Mouse (Mus musculus): ENCODE measurements around the gene Rmnd5a. TPM values are rescaled to one million over a fixed set of nuclear protein-coding genes. Genes with fewer than 3 reads are reported as not detected.
A peak's percentile ranks its signal among the peaks of the same experiment; 100 is the strongest.
"Not testable (repeated sequence)": the region's sequence is repeated elsewhere in the genome, so short reads cannot be mapped to it uniquely, and the experiment has no call there.

Rmnd5a gene
- total RNA-seq (2021), result 10 to 100 TPM; 65.8 to 72.8 TPM

- DNase-seq (ENCODE audit: low spot score), result peak; percentile 98
- intact Hi-C loops (cut with DNase I), result loop anchor here (1.0 to 2.0 kb wide), 3 partner anchors 54 to 192 kb away; partner anchors contain the start of genes Chmp3 and Kdm3a
Measured at GRCm38 (mm10) chr6:71440492-71441250, at the start of gene Rmnd5a. Gene Rmnd5a (minus strand): TSS chr6:71440637.

DNA sequence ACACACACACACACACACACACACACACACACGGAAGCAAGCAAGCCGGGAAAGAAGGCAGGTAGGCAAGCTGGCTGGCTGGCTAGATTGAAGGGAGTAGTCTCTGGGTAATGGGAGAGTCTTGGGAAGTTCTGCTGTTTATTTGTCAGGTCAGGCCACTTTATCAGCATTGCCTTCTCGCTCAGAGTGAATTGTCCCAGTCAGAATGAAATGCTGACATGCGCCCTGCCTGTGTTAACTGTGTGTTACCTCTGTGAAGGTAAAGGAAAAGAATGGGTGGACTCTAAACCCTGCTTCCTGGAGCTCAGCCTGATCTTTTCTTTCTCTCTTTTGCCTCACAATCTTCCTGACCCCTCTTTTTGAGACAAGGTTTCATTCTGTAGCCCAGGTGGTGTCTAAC lies 47.5 kb upstream of the Rmnd5a start:
- no peak for DNase-seq (ENCODE audit: low spot score)
- intact Hi-C loops (cut with DNase I), result no loop called here

DNA sequence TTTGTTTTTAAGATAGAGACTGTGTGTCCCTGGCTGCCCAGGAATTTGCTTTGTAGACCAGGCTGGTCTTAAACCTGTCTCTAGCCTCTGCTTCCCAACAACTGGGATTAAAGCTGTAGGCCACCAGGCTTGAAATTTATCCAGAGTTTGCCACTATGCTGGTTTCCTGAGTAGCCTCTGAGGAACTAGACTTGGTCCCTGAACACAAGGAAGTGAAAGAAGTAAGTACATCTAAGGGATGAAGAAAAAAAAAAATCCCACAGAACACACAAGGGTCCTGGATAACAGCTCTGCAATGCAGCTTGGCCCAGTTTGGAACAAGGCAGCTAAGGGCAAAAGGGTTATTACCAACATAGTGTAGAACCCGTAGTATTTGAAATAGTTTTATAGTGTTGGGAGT lies 46.4 kb upstream of the Rmnd5a start:
- intact Hi-C loops (cut with DNase I), result no loop called here

GRCm38 (mm10) chr6:71486226-71486625 lies 45.8 kb upstream of the Rmnd5a start:
- DNase-seq (ENCODE audit: low spot score), result no peak
- intact Hi-C loops (cut with DNase I), result no loop called here

More for the DNA sequence above, 46.4 kb upstream of the Rmnd5a start:
- no peak for DNase-seq (ENCODE audit: low spot score)

DNA sequence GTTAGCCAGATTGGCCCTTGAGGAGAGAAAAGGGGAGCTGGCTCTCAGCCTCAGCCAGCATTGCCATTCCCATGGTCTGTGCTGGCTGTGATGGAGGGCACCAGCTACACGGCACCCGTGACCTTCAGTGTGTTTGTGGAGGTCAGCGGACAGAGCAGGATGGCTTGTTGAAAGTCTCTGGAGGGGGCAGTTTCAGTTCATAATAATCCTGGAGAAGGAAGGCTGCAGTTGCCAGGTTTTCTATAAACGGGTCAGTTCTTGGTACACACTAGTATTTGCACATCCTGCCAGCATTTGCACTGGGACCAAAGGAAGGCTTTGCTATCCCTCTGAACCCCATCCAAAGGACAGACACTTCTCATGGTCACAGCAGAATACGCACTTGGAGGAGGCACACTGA lies 44.8 kb upstream of the Rmnd5a start:
- no peak for DNase-seq (ENCODE audit: low spot score)
- intact Hi-C loops (cut with DNase I), result no loop called here

- DNase-seq (ENCODE audit: low spot score), result no peak
- intact Hi-C loops (cut with DNase I), result no loop called here
Measured at GRCm38 (mm10) chr6:71481136-71481535, 40.7 kb upstream of the Rmnd5a start.

DNA sequence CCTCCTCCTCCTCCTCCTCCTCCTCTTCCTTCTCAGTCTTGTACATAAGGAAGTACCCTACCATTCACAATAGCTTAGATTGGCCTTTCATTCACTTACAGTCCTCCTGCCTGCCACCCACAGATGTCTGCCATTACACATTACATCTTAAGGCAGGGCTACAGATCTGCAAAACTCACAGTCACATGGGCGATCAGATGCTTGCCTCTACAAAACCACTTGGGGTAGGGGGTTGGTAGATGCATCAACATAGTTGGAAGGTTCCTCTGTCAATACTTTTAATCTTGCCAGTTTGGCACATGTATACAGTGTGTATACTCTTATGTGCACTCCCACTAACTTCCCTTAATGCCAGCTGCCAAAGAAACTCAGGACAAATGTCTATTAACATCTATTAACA lies 39.7 kb upstream of the Rmnd5a start:
- intact Hi-C loops (cut with DNase I), result no loop called here
- DNase-seq (ENCODE audit: low spot score), result no peak

DNA sequence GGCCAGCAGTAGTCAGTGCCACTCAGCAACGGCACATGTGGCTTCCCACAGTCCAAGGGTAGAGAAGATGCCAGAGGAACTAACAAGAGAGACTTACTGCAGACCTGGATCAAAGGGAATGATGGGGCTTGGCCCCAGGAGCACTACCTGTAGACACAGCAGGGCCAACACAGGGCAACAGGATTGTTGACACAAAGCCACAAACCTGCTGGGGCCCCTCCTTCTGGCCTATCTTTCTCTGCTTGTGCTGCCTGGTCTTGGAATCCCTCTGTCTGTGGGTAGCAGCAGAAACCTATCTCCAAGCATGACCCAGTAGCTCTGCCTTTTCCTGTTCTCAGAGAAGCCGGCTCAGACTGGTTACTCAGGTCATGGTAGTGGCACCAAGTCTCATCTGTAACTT lies 39.2 kb upstream of the Rmnd5a start:
- DNase-seq (ENCODE audit: low spot score); intact Hi-C loops (cut with DNase I): not testable (repeated sequence)

- intact Hi-C loops (cut with DNase I); DNase-seq (ENCODE audit: low spot score): not testable (repeated sequence)
Measured at GRCm38 (mm10) chr6:71478816-71479568, 38.6 kb upstream of the Rmnd5a start.

DNA sequence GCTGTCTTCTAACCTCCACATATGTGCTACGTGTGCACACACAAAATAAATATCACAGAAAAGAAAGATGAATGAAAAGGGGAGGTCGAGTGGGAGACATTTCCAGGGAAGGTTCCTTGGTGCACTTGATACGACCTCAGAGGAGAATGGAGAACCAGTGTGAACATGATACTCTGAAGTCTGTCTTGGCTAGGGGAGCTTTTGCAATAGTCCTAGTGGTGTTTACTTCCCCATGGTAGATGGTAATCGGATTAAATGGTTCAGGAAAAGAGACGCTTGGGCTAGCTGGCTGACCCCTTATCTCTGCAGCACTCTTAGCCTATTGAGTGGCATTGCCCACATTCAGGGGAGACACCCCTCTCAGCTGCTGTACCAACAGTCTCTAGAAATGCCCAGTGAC lies 36.3 kb upstream of the Rmnd5a start:
- intact Hi-C loops (cut with DNase I), result no loop called here

DNA sequence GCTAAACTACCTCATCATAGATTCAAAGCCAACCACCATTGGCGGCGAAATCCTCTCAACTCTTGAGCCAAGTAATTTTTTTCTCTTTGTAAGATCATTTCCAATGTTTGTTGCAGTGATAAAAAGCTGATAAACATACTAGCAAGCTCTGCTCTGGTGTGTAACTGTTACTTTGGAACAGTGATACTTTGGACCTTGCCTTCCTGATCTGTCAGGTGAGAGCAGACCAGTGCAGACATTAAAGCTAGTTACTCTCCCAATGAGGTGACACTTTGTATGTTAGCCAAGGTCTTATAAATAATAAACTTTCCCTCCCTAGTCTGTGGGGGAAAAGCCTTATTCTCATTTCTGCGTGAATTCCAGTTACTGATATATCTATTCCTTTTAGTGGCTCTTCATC lies 35.2 kb upstream of the Rmnd5a start:
- DNase-seq (ENCODE audit: low spot score), result no peak
- intact Hi-C loops (cut with DNase I), result no loop called here

More for the DNA sequence above, 36.3 kb upstream of the Rmnd5a start:
- DNase-seq (ENCODE audit: low spot score), result no peak

- intact Hi-C loops (cut with DNase I), result no loop called here
- no peak for DNase-seq (ENCODE audit: low spot score)
Measured at GRCm38 (mm10) chr6:71472786-71473185, 32.3 kb upstream of the Rmnd5a start.

GRCm38 (mm10) chr6:71471830-71472520 lies 31.5 kb upstream of the Rmnd5a start:
- no peak for DNase-seq (ENCODE audit: low spot score)
- intact Hi-C loops (cut with DNase I), result no loop called here

- intact Hi-C loops (cut with DNase I), result no loop called here
- DNase-seq (ENCODE audit: low spot score), result no peak
Measured at GRCm38 (mm10) chr6:71469291-71469690, 28.9 kb upstream of the Rmnd5a start.

- intact Hi-C loops (cut with DNase I), result no loop called here
- DNase-seq (ENCODE audit: low spot score), result no peak
Measured at GRCm38 (mm10) chr6:71467766-71468165, 27.3 kb upstream of the Rmnd5a start.

DNA sequence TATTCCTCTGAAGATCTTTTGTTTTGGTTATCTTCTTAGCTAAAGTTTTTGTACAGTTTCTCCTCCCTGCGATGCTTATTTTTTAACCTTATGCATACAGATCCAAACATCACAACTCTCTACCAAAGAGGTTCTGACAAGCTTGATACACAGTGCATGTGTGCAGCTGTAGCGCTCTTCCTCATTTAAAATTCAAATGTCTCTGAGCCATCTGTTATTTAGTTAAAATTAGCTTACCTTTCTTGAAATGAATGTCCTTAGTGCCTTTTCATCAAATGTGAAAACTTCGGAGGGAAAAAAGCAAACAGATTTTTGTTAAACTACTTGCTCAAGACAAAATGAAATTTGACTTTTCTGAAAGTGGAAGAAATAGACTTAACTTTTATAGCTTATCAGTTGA lies 24.7 kb upstream of the Rmnd5a start:
- DNase-seq (ENCODE audit: low spot score), result no peak

DNA sequence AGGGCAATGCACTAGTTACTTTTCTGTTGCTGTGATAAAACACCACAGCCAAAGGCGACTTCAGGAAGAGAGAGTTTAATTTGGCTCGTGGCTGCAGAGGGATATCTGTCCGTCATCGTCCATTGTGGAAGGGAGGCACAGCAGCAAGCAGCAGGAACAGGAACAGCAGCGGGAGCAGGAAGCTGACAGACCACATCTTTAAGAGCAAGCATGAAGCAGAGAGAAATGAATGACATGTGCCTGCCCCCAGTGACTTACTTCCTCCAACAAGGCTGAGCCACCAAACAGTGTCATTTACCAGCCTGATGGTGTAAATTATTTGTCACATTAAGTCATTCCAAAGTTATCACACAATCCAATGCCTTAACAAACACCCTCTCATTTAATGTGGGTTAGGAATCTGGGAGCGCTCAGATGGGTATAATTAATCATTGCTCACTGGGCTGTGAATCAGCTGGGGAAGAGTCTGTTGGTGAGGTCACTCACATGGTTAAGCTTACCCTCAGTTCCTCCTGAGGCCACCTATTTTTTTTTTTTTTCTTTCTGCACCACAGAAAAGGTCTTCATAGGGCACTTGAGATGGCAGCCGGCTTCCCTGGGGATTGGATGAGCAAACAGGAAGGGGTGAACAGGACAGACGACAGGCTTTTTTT lies 17.6 kb upstream of the Rmnd5a start:
- intact Hi-C loops (cut with DNase I), result no loop called here

More for the DNA sequence above, 24.7 kb upstream of the Rmnd5a start:
- intact Hi-C loops (cut with DNase I), result no loop called here

GRCm38 (mm10) chr6:71453983-71454739 lies 13.7 kb upstream of the Rmnd5a start:
- intact Hi-C loops (cut with DNase I); DNase-seq (ENCODE audit: low spot score): not testable (repeated sequence)

More for the DNA sequence above, 17.6 kb upstream of the Rmnd5a start:
- no peak for DNase-seq (ENCODE audit: low spot score)

GRCm38 (mm10) chr6:71452792-71453191 lies 12.4 kb upstream of the Rmnd5a start:
- intact Hi-C loops (cut with DNase I), result no loop called here
- DNase-seq (ENCODE audit: low spot score), result no peak
